Mouse (Mus musculus): ENCODE measurements around the gene Nr3c2.
A peak's percentile ranks its signal among the peaks of the same experiment; 100 is the strongest.

DNA sequence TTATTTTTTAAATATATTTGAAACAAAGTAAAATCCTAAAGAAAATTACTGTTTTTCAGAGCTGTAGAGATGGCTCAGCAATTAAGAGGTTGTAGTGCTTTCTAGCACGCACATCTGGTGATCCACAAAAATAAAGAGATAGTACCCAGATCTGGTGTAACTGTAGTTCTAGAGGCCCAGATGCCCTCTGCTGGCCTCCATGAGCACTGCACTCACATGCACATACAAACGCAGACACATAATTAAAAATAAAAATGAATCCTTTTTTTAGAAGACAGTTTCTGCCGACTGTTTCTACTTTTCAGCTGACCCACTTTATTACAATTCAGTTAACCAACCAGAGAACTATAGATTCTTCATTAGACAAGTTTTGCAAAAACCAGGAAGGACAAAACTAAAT is 117.5 kb downstream of the Nr3c2 start:
- TF ChIP-seq ZMIZ1 (IDR thresholded peaks at IDR 0.05; ENCODE audit: low read depth, low read length) (no peak), NRF1 (IDR thresholded peaks at IDR 0.05; ENCODE audit: low read depth, low read length) (no peak), CTCF (conservative IDR thresholded peaks at IDR 0.05 in 1 of 2, IDR thresholded peaks at IDR 0.05 in 1 of 2; ENCODE audit: low read depth in 2 of 2, low read length in 2 of 2) (peak in 1 of 2 experiments; percentile 29; a peak in 2 of 4 replicates), MAFK (IDR thresholded peaks at IDR 0.05; ENCODE audit: insufficient replicate concordance, low read length) (no peak), JUND (conservative IDR thresholded peaks at IDR 0.05; ENCODE audit: low read depth, low read length) (no peak)

Measured in CH12.LX (cell line).